Mouse (Mus musculus): ENCODE results near the gene Sipa1l2.

Gene Sipa1l2

GRCm38 (mm10) chr8:125569533-125570365 is at the start of gene Sipa1l2:
Sipa1l2 (minus strand) TSS chr8:125569808.
- DNase-seq (ENCODE audit: low read depth in 2 of 2, low spot score in 2 of 2) = peak; percentile 91 to 92

GRCm38 (mm10) chr8:125618543-125619335 is 49.1 kb upstream of the Sipa1l2 start:
- DNase-seq (ENCODE audit: low read depth in 2 of 2, low spot score in 2 of 2) = no peak

- no peak for DNase-seq (ENCODE audit: low read depth in 2 of 2, low spot score in 2 of 2)
Measured at GRCm38 (mm10) chr8:125616935-125617334, 47.3 kb upstream of the Sipa1l2 start.

GRCm38 (mm10) chr8:125616039-125616438 is 46.4 kb upstream of the Sipa1l2 start:
- no peak for DNase-seq (ENCODE audit: low read depth in 2 of 2, low spot score in 2 of 2)

GRCm38 (mm10) chr8:125613552-125613951 is 43.9 kb upstream of the Sipa1l2 start:
- no peak for DNase-seq (ENCODE audit: low read depth in 2 of 2, low spot score in 2 of 2)

GRCm38 (mm10) chr8:125611799-125612560 is 42.4 kb upstream of the Sipa1l2 start:
- DNase-seq (ENCODE audit: low read depth in 2 of 2, low spot score in 2 of 2) = no peak

- no peak for DNase-seq (ENCODE audit: low read depth in 2 of 2, low spot score in 2 of 2)
Measured at GRCm38 (mm10) chr8:125611024-125611798, 41.6 kb upstream of the Sipa1l2 start.

- DNase-seq (ENCODE audit: low read depth in 2 of 2, low spot score in 2 of 2) = no peak
Measured at GRCm38 (mm10) chr8:125609737-125610136, 40.1 kb upstream of the Sipa1l2 start.

- no peak for DNase-seq (ENCODE audit: low read depth in 2 of 2, low spot score in 2 of 2)
Measured at GRCm38 (mm10) chr8:125607714-125608223, 38.2 kb upstream of the Sipa1l2 start.

- no peak for DNase-seq (ENCODE audit: low read depth in 2 of 2, low spot score in 2 of 2)
Measured at GRCm38 (mm10) chr8:125606937-125607336, 37.3 kb upstream of the Sipa1l2 start.

GRCm38 (mm10) chr8:125604817-125605512 is 35.4 kb upstream of the Sipa1l2 start:
- DNase-seq (ENCODE audit: low read depth in 2 of 2, low spot score in 2 of 2) = no peak

- DNase-seq (ENCODE audit: low read depth in 2 of 2, low spot score in 2 of 2) = no peak
Measured at GRCm38 (mm10) chr8:125604213-125604816, 34.7 kb upstream of the Sipa1l2 start.

- DNase-seq (ENCODE audit: low read depth in 2 of 2, low spot score in 2 of 2) = no peak
Measured at GRCm38 (mm10) chr8:125603312-125603840, 33.8 kb upstream of the Sipa1l2 start.

GRCm38 (mm10) chr8:125600033-125600686 is 30.6 kb upstream of the Sipa1l2 start:
- no peak for DNase-seq (ENCODE audit: low read depth in 2 of 2, low spot score in 2 of 2)

GRCm38 (mm10) chr8:125595571-125596508 is 26.2 kb upstream of the Sipa1l2 start:
- DNase-seq (ENCODE audit: low read depth in 2 of 2, low spot score in 2 of 2) = no peak

GRCm38 (mm10) chr8:125590363-125590762 is 20.8 kb upstream of the Sipa1l2 start:
- DNase-seq (ENCODE audit: low read depth in 2 of 2, low spot score in 2 of 2) = no peak

- DNase-seq (ENCODE audit: low read depth in 2 of 2, low spot score in 2 of 2) = no peak
Measured at GRCm38 (mm10) chr8:125586587-125586986, 17.0 kb upstream of the Sipa1l2 start.

Measured in CD8-positive naive resting alpha-beta T cell, adult 2 months (primary cell).